Mouse (Mus musculus) macrophage (primary cell): ENCODE data around the gene Tomm20. TPM values are rescaled to one million over a fixed set of nuclear protein-coding genes. Genes with fewer than 3 reads are reported as not detected.

Source experiments
- H3K27ac ChIP-seq: fragments of 350-480 bp; formaldehyde crosslinking; 2 replicates; pipeline ENCODE4 v1.9.0; 2021
- H3K36me3 ChIP-seq: fragments of 350-480 bp; formaldehyde crosslinking; 2 replicates; pipeline ENCODE4 v1.9.0; 2021; ENCODE audit errors: inconsistent target
- H3K4me3 ChIP-seq: fragments of 350-480 bp; formaldehyde crosslinking; 2 replicates; pipeline ENCODE4 v1.9.0; 2021; ENCODE audit errors: inconsistent target
- H3K79me2 ChIP-seq: fragments of 350-480 bp; formaldehyde crosslinking; 2 replicates; pipeline ENCODE4 v1.9.0; 2021; ENCODE audit errors: inconsistent target
- WGBS: methylation state at CpG from one replicate; pipeline ENCODE4 v1.1.7; 2026; ENCODE audit warnings: inconsistent platforms; ENCODE audit not compliant: missing documents; 5-methylcytosine and 5-hydroxymethylcytosine counted together
- polyA plus RNA-seq: library from polyadenylated mRNA; stranded (reverse); fragments of 250-400 nt; gene quantifications from 3 replicates; pipeline ENCODE4 v1.2.4, GENCODE M21; 2018; ENCODE audit warnings: inconsistent platforms

The Tomm20 gene
- polyA plus RNA-seq, 1 experiment from 2014 or later, result 73.9 TPM

DNA sequence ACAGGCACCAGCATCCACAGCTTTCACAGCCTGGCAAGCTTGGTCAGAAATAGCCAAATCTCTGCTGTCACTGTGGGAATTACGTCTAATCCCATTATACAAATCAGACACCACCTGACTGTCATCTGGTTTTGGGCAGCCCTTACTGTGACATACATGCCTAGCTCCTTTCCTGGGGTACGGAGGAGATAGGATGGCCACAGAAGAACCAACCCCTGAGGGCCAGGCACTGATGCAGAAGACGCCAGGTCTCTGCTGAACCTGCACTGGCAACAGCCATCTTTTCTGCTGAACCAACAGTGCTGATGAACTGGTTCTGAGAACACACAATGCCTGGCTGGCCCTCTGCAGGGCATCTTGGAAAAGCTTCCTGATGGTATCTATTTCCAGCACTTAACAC lies 8.3 kb downstream of the Tomm20 start:
- Histone ChIP-seq H3K27ac (no peak overlapping the region), H3K36me3 (peaks cover 62% of the 10 kb centered on the region), H3K79me2 (peaks cover 94% of the 10 kb centered on the region), H3K4me3 (no peak overlapping the region)
- 91% methylated on average over 3 of the region's 3 CpGs for WGBS

DNA sequence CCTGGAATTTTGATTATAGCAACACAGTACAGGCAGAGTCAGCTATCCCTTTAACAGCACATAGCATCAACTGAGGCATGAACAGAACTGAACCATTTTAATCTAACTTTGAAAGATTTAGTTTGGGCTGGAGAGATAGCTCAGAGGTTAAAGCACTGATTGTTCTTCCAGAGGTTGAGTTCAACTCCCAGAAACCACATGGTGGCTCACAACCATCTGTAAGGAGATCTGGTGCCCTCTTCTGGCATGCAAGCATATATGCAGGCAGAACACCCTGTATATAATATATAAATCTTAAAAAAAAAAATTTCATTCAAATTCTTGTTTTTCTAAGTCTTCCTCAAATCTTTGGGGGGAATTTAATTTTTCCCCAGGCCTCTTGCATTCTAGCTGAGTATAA lies 9.7 kb downstream of the Tomm20 start:
- Histone ChIP-seq H3K79me2 (peaks cover 84% of the 10 kb centered on the region), H3K27ac (no peak overlapping the region), H3K4me3 (no peak overlapping the region), H3K36me3 (peaks cover 62% of the 10 kb centered on the region)

DNA sequence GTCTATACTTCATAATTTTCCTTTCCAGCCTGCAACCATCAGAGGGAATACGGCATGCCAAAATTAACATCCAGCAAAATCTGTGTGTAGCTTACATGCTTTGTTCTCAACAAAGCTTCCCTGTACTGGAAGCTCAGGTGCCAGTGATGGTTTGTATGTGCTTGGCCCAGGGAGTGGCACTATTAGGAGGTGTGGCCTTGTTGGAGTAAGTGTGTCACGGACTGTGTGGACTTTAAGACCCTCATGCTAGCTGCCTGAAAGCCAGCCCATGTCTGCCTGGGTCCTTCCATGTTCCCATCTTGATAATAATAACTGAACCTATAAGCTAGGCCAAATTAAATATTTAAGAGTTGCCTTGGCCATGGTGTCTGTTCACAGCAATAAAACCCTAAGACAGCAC lies 10.3 kb downstream of the Tomm20 start:
- Histone ChIP-seq H3K36me3 (peaks cover 62% of the 10 kb centered on the region), H3K4me3 (no peak overlapping the region), H3K79me2 (peaks cover 79% of the 10 kb centered on the region), H3K27ac (no peak overlapping the region)
- 100% methylated on average over 2 of the region's 2 CpGs for WGBS

DNA sequence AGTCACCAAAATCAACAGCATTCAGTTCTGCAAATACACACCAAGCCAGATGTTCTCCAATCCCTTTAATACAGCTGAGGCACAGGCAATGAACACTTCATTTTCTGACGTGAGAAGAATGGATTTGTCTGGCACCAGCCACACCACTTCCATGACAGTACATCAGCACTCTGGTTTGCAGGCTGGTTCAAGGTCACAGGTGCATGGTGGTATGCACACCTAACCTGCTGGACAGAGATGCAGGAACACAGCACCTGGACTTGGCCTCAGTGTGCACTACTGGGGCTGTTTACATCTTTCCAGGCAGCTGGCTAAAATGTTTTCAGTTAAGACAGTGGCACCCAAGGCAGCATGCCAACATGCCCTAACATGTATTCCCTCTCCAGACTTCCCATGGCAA lies 13.0 kb downstream of the Tomm20 start:
- no peak overlapping the region for H3K4me3 ChIP-seq
- WGBS, result 100% methylated on average over 1 of the region's 1 CpGs
- peaks cover 40% of the 10 kb centered on the region for H3K36me3 ChIP-seq
- peaks cover 51% of the 10 kb centered on the region for H3K79me2 ChIP-seq
- H3K27ac ChIP-seq, result no peak overlapping the region

DNA sequence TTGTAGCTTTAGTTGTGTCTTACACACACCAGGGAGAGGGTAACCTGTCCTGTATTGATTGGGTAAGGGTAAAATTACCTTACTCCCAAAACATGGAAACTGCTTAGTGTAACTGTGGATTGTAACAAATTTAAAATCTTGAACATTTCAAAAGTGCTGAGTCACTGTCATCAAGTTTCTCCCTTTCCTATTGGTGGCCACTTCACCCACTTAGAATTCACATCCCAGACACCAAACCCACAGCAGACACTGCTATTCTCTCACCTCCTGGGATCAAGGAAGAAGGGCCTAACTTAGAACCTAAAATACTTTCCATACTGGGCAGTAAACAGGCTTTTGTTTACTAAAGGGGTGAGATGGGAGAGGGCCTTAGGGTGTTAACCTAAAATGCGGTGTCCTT lies 13.4 kb downstream of the Tomm20 start:
- peaks cover 36% of the 10 kb centered on the region for H3K36me3 ChIP-seq
- H3K79me2 ChIP-seq, result peaks cover 47% of the 10 kb centered on the region
- H3K27ac ChIP-seq, result no peak overlapping the region
- H3K4me3 ChIP-seq, result no peak overlapping the region
- 89% methylated on average over 1 of the region's 1 CpGs for WGBS

DNA sequence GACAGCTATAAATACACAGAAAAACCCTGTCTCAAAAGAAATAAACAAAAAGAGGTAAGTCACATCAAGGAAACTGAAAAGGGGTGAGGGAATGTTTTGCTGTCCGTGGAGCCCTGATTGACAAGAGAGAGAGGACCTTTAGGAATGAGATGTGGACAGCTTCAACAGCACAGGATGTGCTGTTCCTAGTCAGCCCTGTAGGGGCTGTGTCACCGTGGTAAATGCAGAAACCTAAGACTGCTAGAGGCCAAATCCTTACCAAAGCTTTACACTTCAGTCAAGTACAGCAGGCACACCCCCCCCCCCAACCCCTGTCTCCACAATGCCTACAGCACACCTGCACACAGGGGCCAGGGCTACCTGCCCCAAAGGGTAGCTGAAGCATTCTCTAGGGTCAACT lies 13.9 kb downstream of the Tomm20 start:
- WGBS, result 50% methylated on average over 2 of the region's 2 CpGs
- no peak overlapping the region for H3K4me3 ChIP-seq
- no peak overlapping the region for H3K27ac ChIP-seq
- peaks cover 31% of the 10 kb centered on the region; the same call in 1 of the 2 replicates for H3K36me3 ChIP-seq
- peaks cover 43% of the 10 kb centered on the region; the same call in 1 of the 2 replicates for H3K79me2 ChIP-seq

DNA sequence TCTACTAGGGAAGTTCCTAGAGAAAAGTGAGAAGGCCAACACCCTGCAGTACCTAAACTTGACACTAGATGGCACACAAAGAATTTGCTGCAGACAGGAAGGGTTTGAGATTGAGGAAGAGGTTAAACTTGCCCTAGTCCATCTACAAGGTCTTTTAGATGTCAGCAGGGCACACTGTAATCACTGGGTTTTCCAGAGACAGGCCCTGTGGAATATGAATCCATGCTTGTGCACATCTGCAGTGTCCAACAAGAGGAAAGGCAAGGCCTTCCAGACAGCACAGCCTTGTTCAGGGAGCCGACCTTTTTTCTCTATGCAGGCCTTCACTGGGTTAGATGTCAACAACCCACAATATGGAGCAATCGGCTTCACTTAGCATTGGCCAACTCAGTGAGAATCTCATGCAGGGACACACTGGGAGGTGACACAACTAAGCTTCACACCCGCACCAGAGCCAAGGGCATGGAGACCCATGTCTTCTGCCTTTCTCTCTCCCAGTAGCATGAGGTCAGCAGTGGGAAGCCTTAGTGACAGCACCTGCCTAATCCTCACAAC lies 16.0 kb downstream of the Tomm20 start:
- no peak overlapping the region for H3K4me3 ChIP-seq
- peaks cover 24% of the 10 kb centered on the region; the same call in 1 of the 2 replicates for H3K79me2 ChIP-seq
- peaks cover 13% of the 10 kb centered on the region; the same call in 1 of the 2 replicates for H3K36me3 ChIP-seq
- peak overlapping the region; percentile 29 for H3K27ac ChIP-seq
- WGBS, result 62% methylated on average over 3 of the region's 3 CpGs

DNA sequence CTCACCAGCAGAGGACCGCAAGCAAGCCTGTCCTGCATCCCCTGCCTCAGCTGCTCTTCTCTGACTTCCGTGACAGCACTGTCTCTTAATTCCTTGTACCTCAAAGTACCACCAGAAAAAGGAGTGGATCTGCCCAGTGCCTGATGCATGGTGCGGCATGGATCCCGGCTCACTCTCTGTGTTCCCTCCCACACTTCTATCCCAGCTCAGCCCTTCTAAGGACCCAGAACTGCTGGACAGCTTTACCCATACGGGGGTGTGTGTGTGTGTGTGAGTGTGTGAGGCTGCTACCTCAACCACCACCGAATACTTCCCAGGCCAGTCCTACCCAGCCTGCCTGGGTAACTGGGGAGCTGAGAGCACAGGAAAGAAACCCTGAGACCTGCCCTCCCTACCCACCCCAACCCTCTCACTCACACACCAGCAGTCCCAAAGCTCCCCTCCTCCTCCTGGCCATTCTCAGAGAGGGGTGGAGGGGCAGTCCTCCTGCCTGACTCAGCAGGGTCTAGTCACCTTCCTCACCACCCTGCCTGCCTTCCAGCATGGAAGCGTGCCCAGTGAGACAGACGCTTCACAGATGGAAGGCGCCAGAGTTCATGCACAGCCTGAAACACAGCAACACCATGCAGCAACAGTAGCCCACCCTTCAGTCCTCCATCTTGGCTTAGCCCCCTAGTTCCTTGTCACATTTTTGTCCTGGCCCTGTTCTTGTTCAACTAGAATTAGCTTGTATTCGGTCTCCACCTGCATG lies 16.7 kb downstream of the Tomm20 start:
- 87% methylated on average over 10 of the region's 10 CpGs for WGBS

DNA sequence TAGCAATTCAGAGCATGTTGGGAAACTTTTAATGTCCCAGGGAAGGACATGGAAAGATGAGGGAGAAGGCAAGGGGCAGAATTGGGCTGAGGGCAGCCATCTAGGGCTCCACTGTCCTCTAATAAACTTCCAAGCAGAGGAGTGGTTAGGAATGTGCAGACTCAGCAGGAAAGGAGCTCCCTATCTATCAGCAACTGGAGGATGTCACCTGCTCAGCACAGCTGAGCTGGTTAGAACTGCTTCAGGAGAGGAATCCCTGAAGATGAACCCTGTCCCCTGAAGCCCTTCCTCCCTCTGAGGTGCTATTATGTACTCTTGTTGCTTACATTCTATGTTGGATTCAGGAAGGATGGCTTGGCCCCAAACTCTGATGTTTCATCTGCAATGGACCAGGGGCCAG lies 17.6 kb downstream of the Tomm20 start:
- H3K27ac ChIP-seq, result no peak overlapping the region
- H3K4me3 ChIP-seq, result no peak overlapping the region
- H3K79me2 ChIP-seq, result peaks cover 11% of the 10 kb centered on the region; the same call in 1 of the 2 replicates
- no peaks in the 10 kb centered on the region; the same call in 1 of the 2 replicates for H3K36me3 ChIP-seq

More for the DNA sequence above, 16.7 kb downstream of the Tomm20 start:
- Histone ChIP-seq H3K79me2 (peaks cover 20% of the 10 kb centered on the region; the same call in 1 of the 2 replicates), H3K4me3 (no peak overlapping the region), H3K36me3 (peaks cover 8% of the 10 kb centered on the region; the same call in 1 of the 2 replicates), H3K27ac (0 out of 2 replicates have a peak overlapping the region, but pooled peaks have one; percentile 5)

DNA sequence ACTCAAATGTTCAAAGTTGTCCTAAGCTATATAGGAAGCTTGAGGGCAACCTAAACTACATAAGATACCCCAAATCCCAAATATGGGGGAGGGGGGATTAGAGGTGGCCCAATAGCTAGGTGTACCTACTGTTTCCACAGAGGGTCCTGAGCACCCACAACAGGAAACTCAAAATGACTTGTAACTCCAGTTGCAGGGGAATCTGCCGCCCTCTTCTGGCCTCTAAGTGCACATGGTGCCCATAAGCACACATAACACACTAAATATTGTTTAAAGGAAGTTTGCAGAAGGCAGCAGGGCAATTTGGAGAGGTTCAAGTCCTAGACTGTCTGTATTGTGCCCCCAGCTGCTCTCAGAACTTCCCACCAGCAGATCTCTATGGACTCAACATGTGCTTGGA lies 18.6 kb downstream of the Tomm20 start:
- no peaks in the 10 kb centered on the region; the same call in 1 of the 2 replicates for H3K36me3 ChIP-seq

DNA sequence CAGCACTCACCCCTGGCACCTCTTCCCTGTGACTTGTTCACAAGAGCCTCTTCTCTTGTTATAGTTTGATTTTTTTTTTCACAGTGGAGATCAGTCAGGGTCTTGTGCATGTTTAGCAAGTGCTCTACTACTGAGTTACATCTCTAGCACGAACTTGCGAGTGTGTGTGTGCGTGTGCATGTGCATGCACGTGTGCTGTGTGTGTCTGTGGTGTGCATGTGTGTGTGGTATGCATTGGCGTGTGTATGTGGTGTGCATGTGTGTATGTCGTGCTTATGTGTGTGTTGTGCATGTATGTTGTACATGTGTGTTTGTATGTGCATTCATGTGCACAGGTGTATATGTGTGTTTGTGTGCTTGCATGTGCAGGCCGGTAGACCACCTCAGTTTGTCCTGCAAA lies 22.7 kb downstream of the Tomm20 start:
- no peaks in the 10 kb centered on the region for H3K36me3 ChIP-seq
- no peaks in the 10 kb centered on the region for H3K79me2 ChIP-seq
- no peak overlapping the region for H3K4me3 ChIP-seq
- 97% methylated on average over 7 of the region's 7 CpGs for WGBS
- H3K27ac ChIP-seq, result no peak overlapping the region

More for the DNA sequence above, 18.6 kb downstream of the Tomm20 start:
- 70% methylated on average over 1 of the region's 1 CpGs for WGBS
- H3K4me3 ChIP-seq, result no peak overlapping the region
- H3K27ac ChIP-seq, result no peak overlapping the region
- H3K79me2 ChIP-seq, result 0 out of 2 replicates have a peak, but pooled peaks cover under 1% of the 10 kb centered on the region

DNA sequence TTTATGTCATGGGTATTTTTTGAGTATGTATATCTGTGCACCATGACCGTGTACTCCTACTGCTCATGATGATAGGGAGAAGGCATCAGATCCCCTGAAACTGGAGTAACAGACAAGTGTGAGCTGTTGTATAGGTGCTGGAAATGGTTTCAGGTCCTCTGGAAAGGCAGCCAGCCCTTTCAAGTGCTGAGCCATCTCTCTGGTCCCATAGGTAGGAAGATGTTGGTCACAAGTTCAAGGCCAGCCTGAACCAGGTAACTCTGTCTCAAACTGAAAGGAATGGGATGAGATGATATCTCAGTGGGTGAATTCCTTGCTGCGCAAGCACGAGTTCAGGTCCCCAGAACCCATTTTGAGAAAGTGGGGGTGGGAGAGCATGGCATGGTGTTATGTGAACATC lies 24.2 kb downstream of the Tomm20 start:
- H3K36me3 ChIP-seq, result no peaks in the 10 kb centered on the region
- no peak overlapping the region for H3K27ac ChIP-seq
- 96% methylated on average over 3 of the region's 3 CpGs for WGBS
- no peaks in the 10 kb centered on the region for H3K79me2 ChIP-seq
- no peak overlapping the region for H3K4me3 ChIP-seq

DNA sequence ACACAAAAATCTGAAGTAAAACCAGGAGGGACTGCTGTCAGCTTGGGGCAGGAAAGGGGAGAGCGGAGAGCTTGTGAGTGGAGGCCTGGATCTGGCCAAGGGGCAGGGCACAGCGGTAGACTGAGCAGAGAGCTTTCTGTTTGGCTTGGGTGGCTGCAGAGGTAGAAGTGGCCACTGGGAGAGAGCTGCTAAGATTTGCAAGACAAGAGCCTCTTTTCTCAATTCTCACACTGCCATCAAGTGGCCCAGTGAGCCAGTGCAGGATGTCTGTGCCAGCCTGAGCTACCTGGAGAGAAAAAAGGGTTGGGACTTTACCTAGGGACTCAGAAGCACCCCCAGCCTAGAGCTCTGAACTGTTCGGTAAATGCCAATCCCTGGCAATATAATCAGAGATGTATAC lies 24.8 kb downstream of the Tomm20 start:
- Histone ChIP-seq H3K27ac (peak overlapping the region; percentile 97), H3K4me3 (no peak overlapping the region), H3K36me3 (no peaks in the 10 kb centered on the region), H3K79me2 (no peaks in the 10 kb centered on the region)
- whole genome bisulfite sequencing, result 31% methylated on average over 3 of the region's 3 CpGs

DNA sequence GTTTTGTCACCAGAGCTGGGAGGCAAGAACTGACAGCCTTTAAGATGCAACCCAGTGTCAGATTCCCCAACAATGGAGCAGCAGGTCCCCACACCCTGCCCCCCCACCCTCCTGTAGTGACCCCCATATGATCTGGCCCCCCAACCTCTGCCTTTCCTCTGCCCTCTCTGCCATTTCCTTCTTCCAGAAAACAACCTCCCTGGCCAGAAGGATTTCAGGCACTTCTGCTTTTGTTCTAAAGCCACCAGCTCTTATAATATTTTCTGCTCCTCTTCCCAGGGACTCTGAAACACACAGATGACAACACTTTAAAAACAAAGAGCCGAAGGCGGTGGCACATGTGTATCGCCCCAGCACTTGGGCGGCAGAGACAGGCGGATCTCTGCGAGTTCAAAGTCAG lies 25.3 kb downstream of the Tomm20 start:
- 14% methylated on average over 4 of the region's 6 CpGs for WGBS
- H3K36me3 ChIP-seq, result no peaks in the 10 kb centered on the region

DNA sequence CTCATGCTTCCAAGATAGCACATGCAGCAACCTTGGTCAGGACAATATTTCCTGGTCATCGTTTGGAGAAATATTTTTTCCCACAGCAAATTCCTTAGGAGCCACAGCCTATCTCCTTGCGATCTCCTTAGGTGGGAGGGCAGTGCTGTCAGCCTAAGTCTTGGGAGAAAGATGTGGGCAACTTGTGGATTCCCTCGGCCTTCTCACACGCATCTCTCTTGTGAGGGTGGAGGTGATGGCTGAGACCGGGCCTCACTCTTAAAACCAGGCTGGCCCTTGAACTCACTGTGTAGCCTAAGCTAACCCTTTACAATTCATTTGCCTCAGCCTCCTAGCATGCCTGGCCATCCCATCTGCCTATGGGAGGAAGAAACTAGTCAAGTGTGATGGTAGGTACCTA lies 25.9 kb downstream of the Tomm20 start:
- Histone ChIP-seq H3K4me3 (no peak overlapping the region), H3K27ac (peak overlapping the region; percentile 97), H3K79me2 (no peaks in the 10 kb centered on the region), H3K36me3 (no peaks in the 10 kb centered on the region)
- WGBS, result 94% methylated on average over 5 of the region's 5 CpGs

More for the DNA sequence above, 25.3 kb downstream of the Tomm20 start:
- Histone ChIP-seq H3K4me3 (no peak overlapping the region), H3K27ac (peak overlapping the region; percentile 97), H3K79me2 (no peaks in the 10 kb centered on the region)
